Mouse (Mus musculus) neutrophil, adult 65 days (primary cell): Measurements from ENCODE around the gene Dpp4. TPM values are rescaled to one million over a fixed set of nuclear protein-coding genes. Genes with fewer than 3 reads are reported as not detected.

Experiments used
- total RNA-seq: library from RNA; stranded (reverse); gene quantifications from 2 replicates; pipeline ENCODE4 v1.2.4, GENCODE M21; 2023

Dpp4 gene
- total RNA-seq = 1.2 and 5.5 TPM in 2 replicates

GRCm38 (mm10) chr2:62412081-62412821, at the start of gene Dpp4:
Gene Dpp4 (minus strand): TSS chr2:62412231.

Other genes starting within 250 kb of the Dpp4 start
- gene Gcg, start 71.4 kb upstream of the Dpp4 start, total RNA-seq = not detected in 2 replicates
- gene Fap, start 161.8 kb upstream of the Dpp4 start, total RNA-seq = 1.0 and 2.3 TPM in 2 replicates
- gene Ifih1, start 234.0 kb upstream of the Dpp4 start, total RNA-seq = 17.9 and 20.5 TPM in 2 replicates